Mouse (Mus musculus) MEL (cell line): ENCODE data around the gene Adcy1. TPM values are rescaled to one million over a fixed set of nuclear protein-coding genes. Genes with fewer than 3 reads are reported as not detected.
A peak's percentile ranks its signal among the peaks of the same experiment; 100 is the strongest.

Source experiments
- DNase-seq: peaks from one replicate; pipeline ENCODE4 v3.0.0; 2011; ENCODE audit warnings: low read depth, low spot score
- H3K27ac ChIP-seq: 2 replicates; pipeline ENCODE4 v1.5.1; 2012; ENCODE audit warnings: low read depth, mild to moderate bottlenecking, control low read depth, low read length, moderate library complexity; ENCODE audit not compliant: control insufficient read depth
- H3K27me3 ChIP-seq, 2 experiments: fragments of 150-350 bp in 1 of 2; sonication (generic) in 1 of 2; 2 replicates each; pipeline ENCODE4 v1.6.1; 2012; ENCODE audit warnings: low read length in 2 of 2, mild to moderate bottlenecking in 2 of 2, improper control_type of control experiment in 1 of 2, moderate library complexity in 1 of 2; ENCODE audit not compliant: insufficient read depth in 2 of 2, control insufficient read depth in 1 of 2
- H3K36me3 ChIP-seq, 2 experiments: 2 replicates each; pipeline ENCODE4 v1.6.1; 2012 to 2014; ENCODE audit warnings: low read length in 2 of 2, improper control_type of control experiment in 1 of 2, inconsistent platforms in 1 of 2, mild to moderate bottlenecking in 1 of 2; ENCODE audit not compliant: insufficient read depth in 2 of 2, control insufficient read depth in 1 of 2
- H3K4me1 ChIP-seq, 2 experiments: fragments of 150-350 bp in 1 of 2; sonication (generic) in 1 of 2; 2 replicates each; pipeline ENCODE4 v1.6.1; 2012; ENCODE audit warnings: low read length in 2 of 2, improper control_type of control experiment in 1 of 2, mild to moderate bottlenecking in 1 of 2; ENCODE audit not compliant: insufficient read depth in 2 of 2, control insufficient read depth in 1 of 2
- H3K4me3 ChIP-seq, 2 experiments: fragments of 150-350 bp in 1 of 2; sonication (generic) in 1 of 2; 2 replicates each; pipeline ENCODE4 v1.5.1; 2012; ENCODE audit warnings: low read depth in 2 of 2, low read length in 2 of 2, mild to moderate bottlenecking in 2 of 2, moderate library complexity in 2 of 2, control low read depth in 1 of 2, improper control_type of control experiment in 1 of 2; ENCODE audit not compliant: control insufficient read depth in 1 of 2, insufficient read depth in 1 of 2
- H3K79me2 ChIP-seq: 2 replicates; pipeline ENCODE4 v1.6.1; 2012; ENCODE audit warnings: mild to moderate bottlenecking, low read length, moderate library complexity; ENCODE audit not compliant: control insufficient read depth, poor library complexity, insufficient read depth
- H3K9ac ChIP-seq: 2 replicates; pipeline ENCODE4 v1.6.1; 2012; ENCODE audit warnings: low read depth, mild to moderate bottlenecking, control low read depth, low read length, moderate library complexity; ENCODE audit not compliant: control insufficient read depth, poor library complexity, severe bottlenecking
- H3K9me3 ChIP-seq: fragments of 150-350 bp; sonication (generic); replicated peaks from 2 replicates; pipeline ENCODE4 v1.6.1; 2012; ENCODE audit warnings: mild to moderate bottlenecking, low read length, improper control_type of control experiment, moderate library complexity; ENCODE audit not compliant: insufficient read depth
- CHD1 ChIP-seq: IDR thresholded peaks from 2 replicates; pipeline ENCODE4 v1.6.1; 2012; ENCODE audit warnings: low read depth, mild to moderate bottlenecking, inconsistent platforms, low read length, improper control_type of control experiment
- CTCF ChIP-seq, 3 experiments: IDR thresholded peaks in 2 of 3; conservative IDR thresholded peaks in 1 of 3; 2 replicates each; pipeline ENCODE4 v1.5.1; 2011 to 2012; ENCODE audit warnings: low read length in 3 of 3, low read depth in 2 of 3, mild to moderate bottlenecking in 2 of 3, improper control_type of control experiment in 1 of 3, inconsistent platforms in 1 of 3, mixed read lengths in 1 of 3, moderate library complexity in 1 of 3; ENCODE audit not compliant: control insufficient read depth in 1 of 3, insufficient read depth in 1 of 3, poor library complexity in 1 of 3, severe bottlenecking in 1 of 3
- EP300 ChIP-seq, 2 experiments: IDR thresholded peaks; 2 replicates each; pipeline ENCODE4 v1.6.1; 2011; ENCODE audit warnings: improper control_type of control experiment in 2 of 2, low read length in 2 of 2, low read depth in 1 of 2, mild to moderate bottlenecking in 1 of 2
- GABPA ChIP-seq: IDR thresholded peaks from 2 replicates; pipeline ENCODE4 v1.6.1; 2012; ENCODE audit warnings: low read depth, mild to moderate bottlenecking, inconsistent platforms, low read length, improper control_type of control experiment, moderate library complexity
- JUND ChIP-seq: IDR thresholded peaks from 2 replicates; pipeline ENCODE4 v1.6.1; 2011; ENCODE audit warnings: low read depth, mild to moderate bottlenecking, improper control_type of control experiment, low read length
- POLR2AphosphoS2 ChIP-seq: IDR thresholded peaks from 2 replicates; pipeline ENCODE4 v1.6.1; 2011; ENCODE audit warnings: low read length, improper control_type of control experiment
- POLR2AphosphoS5 ChIP-seq: IDR thresholded peaks from 2 replicates; pipeline ENCODE4 v1.6.1; 2012; ENCODE audit warnings: low read depth, borderline replicate concordance, mild to moderate bottlenecking, inconsistent platforms, low read length, moderate library complexity, mixed read lengths
- RCOR1 ChIP-seq: IDR thresholded peaks from 2 replicates; pipeline ENCODE4 v1.6.1; 2012; ENCODE audit warnings: low read depth, mild to moderate bottlenecking, inconsistent platforms, low read length, improper control_type of control experiment
- SIN3A ChIP-seq: IDR thresholded peaks from 2 replicates; pipeline ENCODE4 v1.6.1; 2012; ENCODE audit warnings: low read length, improper control_type of control experiment, inconsistent platforms
- UBTF ChIP-seq: IDR thresholded peaks from 2 replicates; pipeline ENCODE4 v1.6.1; 2012; ENCODE audit warnings: low read depth, mild to moderate bottlenecking, inconsistent platforms, low read length, improper control_type of control experiment, moderate library complexity, borderline replicate concordance; ENCODE audit not compliant: insufficient read depth
- USF2 ChIP-seq, 2 experiments: IDR thresholded peaks; 2 replicates each; pipeline ENCODE4 v1.6.1; 2011 to 2012; ENCODE audit warnings: improper control_type of control experiment in 2 of 2, low read length in 2 of 2, borderline replicate concordance in 1 of 2, inconsistent platforms in 1 of 2, low read depth in 1 of 2, mild to moderate bottlenecking in 1 of 2; ENCODE audit not compliant: insufficient read depth in 1 of 2
- polyA plus RNA-seq, 2 experiments: library from polyadenylated mRNA; stranded (reverse) in 1 of 2; unstranded in 1 of 2; fragments of >175 nt in 1 of 2; fragments of >200 nt in 1 of 2; gene quantifications; 2 replicates each; pipeline versions ENCODE4 v1.2.1 to v1.2.4; 2012; ENCODE audit warnings: low replicate concordance in 2 of 2, low read depth in 1 of 2; ENCODE audit not compliant: insufficient read length in 2 of 2, insufficient read depth in 1 of 2, missing spikeins in 1 of 2
- total RNA-seq: library from RNA; depleted of rRNA; stranded (reverse); fragments of 300-350 nt; gene quantifications from 2 replicates; pipeline ENCODE4 v1.2.3, GENCODE M21; 2012

Adcy1 gene
- total and polyA plus RNA-seq, 3 experiments = under 0.01 TPM; not detected in 2

DNA sequence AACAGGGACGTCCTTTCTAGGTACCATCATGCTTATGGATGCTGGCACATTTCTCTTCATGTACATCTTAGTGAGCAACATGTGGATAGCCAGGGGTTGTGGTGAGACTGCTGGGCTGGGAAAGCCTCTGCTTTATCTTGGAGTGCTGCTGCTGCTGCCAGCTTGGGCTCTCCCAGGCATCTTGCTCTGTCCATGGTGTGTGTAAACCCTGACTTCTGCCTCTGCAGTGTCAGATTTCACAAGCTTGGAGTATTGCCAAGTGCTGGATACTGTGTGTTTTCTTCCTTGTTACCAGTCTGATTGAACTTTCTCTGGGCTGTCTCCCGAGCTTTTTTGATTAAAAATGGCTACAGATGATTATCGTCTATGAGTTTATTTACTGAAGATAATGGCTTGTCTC is 79.4 kb downstream of the Adcy1 start:
- no peaks in the 10 kb centered on the region for H3K9me3 ChIP-seq

DNA sequence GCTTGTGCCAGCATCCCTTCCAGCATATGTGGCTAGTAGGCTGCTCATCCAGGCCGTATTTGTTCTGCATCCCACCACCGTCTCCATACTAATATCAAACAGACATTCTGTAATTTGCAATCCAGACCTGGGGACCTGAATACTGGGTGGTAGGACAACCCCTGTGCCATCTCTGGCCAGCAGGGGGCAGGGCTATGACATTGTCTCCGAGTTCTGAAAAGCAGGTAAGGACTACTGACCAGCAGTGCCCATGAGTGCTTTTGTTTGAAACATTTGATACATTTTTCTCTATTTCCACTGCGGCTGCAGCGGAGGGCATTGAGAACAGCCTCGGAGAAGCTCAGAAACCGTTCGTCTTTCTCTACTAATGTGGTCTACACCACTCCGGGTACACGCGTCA is 81.1 kb downstream of the Adcy1 start:
- no peak overlapping the region for H3K4me3 ChIP-seq
- no peak for TF ChIP-seq JUND
- peak in 1 of 3 experiments; percentile 23; a peak in 2 of 6 replicates for TF ChIP-seq CTCF (IDR thresholded peaks at IDR 0.05 in 2 of 3, conservative IDR thresholded peaks at IDR 0.05 in 1 of 3; ENCODE audit: control insufficient read depth in 1 of 3, insufficient read depth in 1 of 3, low read depth in 2 of 3, low read length in 3 of 3, poor library complexity in 1 of 3, severe bottlenecking in 1 of 3)
- no peaks in the 10 kb centered on the region for H3K36me3 ChIP-seq
- H3K79me2 ChIP-seq = no peaks in the 10 kb centered on the region
- no peak overlapping the region for H3K9ac ChIP-seq
- DNase-seq = no peak
- no peaks in the 10 kb centered on the region for H3K9me3 ChIP-seq
- H3K27me3 ChIP-seq = no peaks in the 10 kb centered on the region
- no peaks in the 10 kb centered on the region for H3K4me1 ChIP-seq
- H3K27ac ChIP-seq = no peak overlapping the region

More for the DNA sequence above, 79.4 kb downstream of the Adcy1 start:
- Histone ChIP-seq H3K9ac (no peak overlapping the region), H3K4me1 (no peaks in the 10 kb centered on the region)
- TF ChIP-seq EP300 (IDR thresholded peaks at IDR 0.05; ENCODE audit: low read depth in 1 of 2, low read length in 2 of 2) = no peak
- TF ChIP-seq, all 39 proteins: peak for 0
- Histone ChIP-seq H3K27me3 (no peaks in the 10 kb centered on the region), H3K4me3 (no peak overlapping the region), H3K27ac (no peak overlapping the region), H3K79me2 (no peaks in the 10 kb centered on the region), H3K36me3 (no peaks in the 10 kb centered on the region)
- peak; percentile 11 for DNase-seq

DNA sequence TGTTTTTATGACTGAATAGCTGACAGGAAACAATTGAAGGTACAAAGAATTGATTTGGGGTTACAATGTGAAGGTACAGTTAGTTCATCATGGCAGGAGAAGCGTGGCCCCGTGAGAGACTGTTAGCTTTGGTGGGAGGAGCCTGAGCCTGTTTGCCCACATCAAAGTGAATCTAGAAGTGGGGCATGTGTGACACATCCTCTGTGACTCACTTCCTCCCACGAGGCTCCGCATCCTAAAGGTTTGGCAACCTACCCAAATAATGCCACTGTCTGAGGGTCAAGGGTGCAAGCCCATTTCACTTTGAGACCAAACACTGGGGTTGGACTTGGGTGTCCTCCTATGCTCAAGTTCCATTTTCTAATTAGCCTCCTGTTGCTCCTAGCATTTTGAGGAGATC is 81.9 kb downstream of the Adcy1 start:
- Histone ChIP-seq H3K9ac (no peak overlapping the region), H3K36me3 (no peaks in the 10 kb centered on the region), H3K4me3 (no peak overlapping the region), H3K79me2 (no peaks in the 10 kb centered on the region), H3K4me1 (no peaks in the 10 kb centered on the region), H3K9me3 (no peaks in the 10 kb centered on the region), H3K27ac (no peak overlapping the region), H3K27me3 (no peaks in the 10 kb centered on the region)
- DNase-seq = no peak
- TF ChIP-seq USF2 (IDR thresholded peaks at IDR 0.05; ENCODE audit: borderline replicate concordance in 1 of 2, insufficient read depth in 1 of 2, low read depth in 1 of 2, low read length in 2 of 2) (no peak), POLR2AphosphoS2 (no peak), GABPA (no peak), SIN3A (no peak), RCOR1 (no peak), POLR2AphosphoS5 (no peak), UBTF (no peak), CHD1 (no peak)
